ENCODE assay signal across 18 mouse cellular contexts in genomic region chr13:43554827-43555226, GRCm38 (mm10). TPM values are rescaled to one million over a fixed set of nuclear protein-coding genes. Genes with fewer than 3 reads are reported as not detected.
DNase-seq lines count a peak whose midpoint lies in the region; ATAC-seq and TF ChIP-seq lines count a peak whose summit lies in the region.
"Had no signal": no experiment of that assay in that cellular context is flagged by ENCODE, and none has a peak within 500 bp of the region (broad histone marks: within the 10 kb centered on the region; RNA-seq: fewer than 3 reads in every experiment).

No protein-coding gene starts in this region.

- 81% methylated on average over 7 of the region's 7 CpGs for WGBS in kidney, adult 2 months

- intact Hi-C loops in gastrocnemius, postnatal 36 days (cut with DNase I): loop anchor here (10.0 kb wide), 1 partner anchor 380 kb away; the partner anchor contains the start of gene Tbc1d7

- peak; percentile 27 for DNase-seq in A20 (ENCODE audit: low read depth, low spot score)
- peak; percentile 55 for DNase-seq in CD4-positive, CD25-positive, alpha-beta regulatory T cell, adult 2 months (ENCODE audit: low read depth, low spot score)
- peak; percentile 70 for DNase-seq in splenic B cell, adult 2 months (ENCODE audit: low read depth, low spot score)
- DNase-seq in kidney, adult 2 months: no peak
- DNase-seq in gastrocnemius, postnatal 36 days: no peak
- no peak for DNase-seq in kidney, adult 9 months
- no peak for DNase-seq in adipocyte (ENCODE audit: low spot score)
- DNase-seq: adrenal gland, adult 8-10 months; gastrocnemius, postnatal 25 days; lung, postnatal 10 days; right cerebral cortex, postnatal 4 days had no signal

- no peaks in the 10 kb centered on the region for H3K27me3 ChIP-seq in splenic B cell, adult 2 months (ENCODE audit: control insufficient read depth, insufficient read depth, low read length, poor library complexity, severe bottlenecking)
- H3K27me3 ChIP-seq in kidney, adult 2 months (replicated peaks; ENCODE audit: control insufficient read depth, insufficient read depth, low read length): no peaks in the 10 kb centered on the region
- H3K27me3 ChIP-seq: forebrain, embryonic 15.5 days; hindbrain, embryonic 15.5 days; kidney, embryonic 15.5 days; neural tube, embryonic 12.5 days had no signal

- no peak for TF ChIP-seq CTCF in kidney, adult 2 months (conservative IDR thresholded peaks at IDR 0.05; ENCODE audit: insufficient read depth, insufficient read length, low read depth, low read length)

- H3K36me3 ChIP-seq in splenic B cell, adult 2 months (ENCODE audit: control insufficient read depth, insufficient read depth, low read length, poor library complexity, severe bottlenecking): peaks cover 2% of the 10 kb centered on the region
- peaks cover 12% of the 10 kb centered on the region for H3K36me3 ChIP-seq in kidney, adult 2 months (ENCODE audit: control insufficient read depth, insufficient read depth, low read length)

- H3K4me1 ChIP-seq in kidney, adult 2 months (ENCODE audit: control insufficient read depth, insufficient read depth, low read length): peaks cover 24% of the 10 kb centered on the region

- ATAC-seq in hematopoietic stem cell, adult 5-6 weeks (replicated peaks in 1 of 2; ENCODE audit: insufficient read depth in 1 of 2, low FRiP score in 2 of 2, low TSS enrichment in 1 of 2, low read depth in 1 of 2, poor library complexity in 2 of 2, severe bottlenecking in 2 of 2): peak; percentile 74 to 79
- ATAC-seq: forebrain, embryonic 15.5 days; midbrain, embryonic 16.5 days had no signal

- no peak for TF ChIP-seq POLR2A in kidney, adult 2 months (IDR thresholded peaks at IDR 0.05; ENCODE audit: low read depth, low read length)

- H3K27ac ChIP-seq in kidney, adult 2 months (ENCODE audit: insufficient read depth, low read depth, low read length): no peak overlapping the region
- H3K27ac ChIP-seq: forebrain, embryonic 15.5 days; hindbrain, embryonic 15.5 days; kidney, embryonic 15.5 days; liver, embryonic 14.5 days; neural tube, embryonic 12.5 days had no signal

- no peak overlapping the region for H3K4me3 ChIP-seq in kidney, adult 2 months (ENCODE audit: insufficient read depth, low read depth, low read length)
- H3K4me3 ChIP-seq: forebrain, embryonic 15.5 days; hindbrain, embryonic 15.5 days; kidney, embryonic 15.5 days; neural tube, embryonic 12.5 days had no signal

RNA-seq across cellular contexts. Expression of gene Mcur1, which starts 5.2 kb away (rescaled TPM):
- 32.2 and 34.8 TPM in 2 replicates for total RNA-seq in hematopoietic stem cell, adult 5-6 weeks (2017)
- 87.2 and 91.7 TPM in 2 replicates for polyA plus RNA-seq in kidney, adult 2 months (2012; rRNA removed)
- total RNA-seq in gastrocnemius, postnatal 36 days (2021): 10 to 100 TPM; 27.1 to 28.7 TPM

Comparison
In these comparisons a context has a peak if more than half of its experiments do, and no peak if none do; other contexts are left out.
1. DNase-seq: peak in A20 (single experiment), CD4-positive, CD25-positive, alpha-beta regulatory T cell, adult 2 months (single experiment) and splenic B cell, adult 2 months (single experiment); none in kidney, adult 2 months (single experiment), gastrocnemius, postnatal 36 days (0 of 2), kidney, adult 9 months (single experiment) and adipocyte (single experiment).